Mouse (Mus musculus) CD4-positive naive resting alpha-beta T cell, adult 57 days (primary cell): Measurements from ENCODE around the gene C2cd2l. TPM values are rescaled to one million over a fixed set of nuclear protein-coding genes. Genes with fewer than 3 reads are reported as not detected.

ENCODE experiments used
- total RNA-seq: library from RNA; stranded (reverse); gene quantifications from one replicate; pipeline ENCODE4 v1.2.4, GENCODE M21; 2023

C2cd2l gene
- total RNA-seq = 25.9 TPM

DNA sequence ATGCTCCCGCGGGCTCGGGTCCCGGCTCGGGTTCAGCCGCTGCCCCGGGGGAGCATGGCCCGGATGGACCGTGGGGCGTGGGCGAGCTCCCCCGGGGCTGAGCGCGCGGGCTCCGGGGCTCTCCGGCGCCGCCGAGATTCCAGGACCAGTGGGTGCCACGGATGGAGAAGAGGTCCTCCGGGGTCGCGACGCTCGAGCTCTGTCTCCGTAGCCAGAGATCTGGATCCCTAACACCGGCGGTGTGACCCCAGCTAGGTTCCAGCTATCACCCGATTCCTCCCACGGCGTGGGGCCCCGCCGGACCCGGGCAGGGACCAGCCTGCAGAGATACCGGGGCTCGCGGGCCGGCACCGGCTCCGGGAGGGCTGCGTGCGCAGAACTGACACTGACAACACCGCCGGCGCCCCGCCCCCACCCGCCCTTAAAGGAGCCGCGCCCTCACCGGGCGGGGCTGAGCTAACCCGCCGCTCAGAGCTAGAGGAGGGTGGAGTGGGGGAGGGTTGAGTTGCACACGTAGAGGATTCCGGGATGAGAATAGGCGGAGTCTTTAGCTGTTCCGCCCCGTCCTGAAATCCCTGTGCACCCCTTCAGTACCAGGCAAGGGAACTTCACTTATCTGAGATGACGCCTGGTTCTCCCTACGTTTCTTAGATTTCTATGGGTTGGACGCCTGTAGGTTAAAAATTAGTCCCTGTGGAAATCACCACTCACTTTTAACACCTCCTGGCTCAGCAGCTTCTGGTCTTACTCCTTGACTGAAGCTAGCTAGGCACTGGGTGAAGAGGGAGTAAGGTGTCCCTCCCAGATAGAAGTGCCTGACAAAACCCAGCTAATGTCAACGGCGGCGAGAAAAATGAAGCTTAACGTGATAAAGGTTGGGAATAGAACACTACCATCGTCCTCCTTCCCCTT, at the start of gene C2cd2l:
Gene C2cd2l, minus strand, starts transcription at position 399 of the 912 bp plus-strand sequence.

GRCm38 (mm10) chr9:44361190-44361917, 41.3 kb upstream of the C2cd2l start, which contains the start of gene Vps11:
TSS of gene Vps11 (minus strand) at chr9:44361670.

DNA sequence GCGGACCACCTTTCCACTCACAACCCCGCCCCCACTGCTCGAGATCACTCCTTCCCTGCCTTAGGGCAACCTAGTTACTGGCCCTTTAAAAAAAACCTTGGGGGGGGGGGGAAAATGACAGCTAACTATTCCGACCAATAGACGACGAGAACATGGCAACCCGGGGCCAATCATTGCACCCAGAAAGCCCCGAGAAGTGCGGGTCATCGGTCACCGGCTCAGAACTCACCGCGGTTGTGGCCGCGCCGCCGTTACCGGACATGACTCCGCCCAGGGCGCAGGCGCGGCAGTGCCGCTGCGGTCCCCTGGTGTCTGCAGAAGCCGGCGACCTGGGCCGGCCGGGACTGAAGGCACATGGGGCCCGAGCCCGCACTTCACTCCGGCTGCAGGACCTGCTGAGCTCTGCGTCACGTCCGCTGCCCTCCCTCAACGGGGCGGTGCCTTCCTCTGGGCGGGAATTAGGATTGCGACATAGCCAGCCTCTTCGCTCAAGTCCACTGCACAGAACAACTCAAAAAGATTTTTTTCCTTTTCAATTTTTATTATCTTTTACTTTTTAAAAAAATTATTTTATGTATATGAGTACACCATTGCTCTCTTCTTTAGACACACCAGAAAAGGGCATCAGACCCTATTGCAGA, 23.8 kb upstream of the C2cd2l start, which contains the start of gene Hmbs:
Gene Hmbs, minus strand, starts transcription at position 448 of the 641 bp plus-strand sequence.

GRCm38 (mm10) chr9:44334396-44335330, 14.6 kb upstream of the C2cd2l start, which contains the start of gene H2afx:
TSS of gene H2afx (plus strand) at chr9:44334694.

GRCm38 (mm10) chr9:44325768-44326370, 5.8 kb upstream of the C2cd2l start, which contains the start of gene Dpagt1:
TSS of gene Dpagt1 (plus strand) at chr9:44326019.

GRCm38 (mm10) chr9:44305466-44306079, 14.5 kb downstream of the C2cd2l start, which contains the start of gene Hinfp:
TSS of gene Hinfp (minus strand) at chr9:44305671.

GRCm38 (mm10) chr9:44288076-44288958, 31.8 kb downstream of the C2cd2l start, which contains the start of gene Abcg4:
TSS of gene Abcg4 (minus strand) at chr9:44288615.

GRCm38 (mm10) chr9:44268432-44268831, 51.7 kb downstream of the C2cd2l start, which contains the start of gene Nlrx1:
TSS of gene Nlrx1 (minus strand) at chr9:44268599.

Other genes starting within 250 kb of the C2cd2l start
- 1.9 TPM for gene Mfrp, start 218.6 kb downstream of the C2cd2l start, total RNA-seq
- not detected for gene C1qtnf5, start 213.0 kb downstream of the C2cd2l start, total RNA-seq
- gene Gm49380, start 206.8 kb downstream of the C2cd2l start, total RNA-seq = 0.89 TPM
- 21.7 TPM for gene Rnf26, start 206.8 kb downstream of the C2cd2l start, total RNA-seq
- gene Mcam, start 185.8 kb downstream of the C2cd2l start, total RNA-seq = 3.5 TPM
- 176 TPM for gene Cbl, start 86.2 kb downstream of the C2cd2l start, total RNA-seq
- gene Ccdc153, start 79.6 kb downstream of the C2cd2l start, total RNA-seq = not detected
- gene Pdzd3, start 68.8 kb downstream of the C2cd2l start, total RNA-seq = not detected
- 5.8 TPM for gene Nlrx1, start 51.7 kb downstream of the C2cd2l start, total RNA-seq
- gene Abcg4, start 31.7 kb downstream of the C2cd2l start, total RNA-seq = 0.53 TPM
- gene Hinfp, start 14.6 kb downstream of the C2cd2l start, total RNA-seq = 44.8 TPM
- 7.2 TPM for gene Dpagt1, start 5.7 kb upstream of the C2cd2l start, total RNA-seq
- 44.3 TPM for gene H2afx, start 14.4 kb upstream of the C2cd2l start, total RNA-seq
- 11.2 TPM for gene Hmbs, start 23.9 kb upstream of the C2cd2l start, total RNA-seq
- gene Vps11, start 41.4 kb upstream of the C2cd2l start, total RNA-seq = 56.4 TPM
- gene Hyou1, start 59.2 kb upstream of the C2cd2l start, total RNA-seq = 64.4 TPM
- 16.9 TPM for gene Slc37a4, start 76.6 kb upstream of the C2cd2l start, total RNA-seq
- 2,873 TPM for gene Rps25, start 86.9 kb upstream of the C2cd2l start, total RNA-seq
- 41.6 TPM for gene Trappc4, start 87.3 kb upstream of the C2cd2l start, total RNA-seq
- 44.1 TPM for gene Ccdc84, start 98.3 kb upstream of the C2cd2l start, total RNA-seq
- not detected for gene Foxr1, start 120.9 kb upstream of the C2cd2l start, total RNA-seq
- gene Upk2, start 134.7 kb upstream of the C2cd2l start, total RNA-seq = not detected
- 176 TPM for gene Bcl9l, start 162.5 kb upstream of the C2cd2l start, total RNA-seq
- 15.1 TPM for gene Cxcr5, start 241.6 kb upstream of the C2cd2l start, total RNA-seq